Mouse (Mus musculus) kidney, adult 2 months (tissue): ENCODE data around the gene Tet2. TPM values are rescaled to one million over a fixed set of nuclear protein-coding genes. Genes with fewer than 3 reads are reported as not detected.
A peak's percentile ranks its signal among the peaks of the same experiment; 100 is the strongest.
"Not testable (repeated sequence)": the region's sequence is repeated elsewhere in the genome, so short reads cannot be mapped to it uniquely, and the experiment has no call there.

Experiments
- DNase-seq: peaks from one replicate; pipeline ENCODE4 v3.0.0; 2021
- H3K27ac ChIP-seq: fragments of 200-500 bp; 2 replicates; pipeline ENCODE4 v1.5.1; 2012; ENCODE audit warnings: low read depth, low read length, control low read depth, inconsistent platforms; ENCODE audit not compliant: insufficient read depth
- H3K27me3 ChIP-seq: fragments of 200-500 bp; replicated peaks from 2 replicates; pipeline ENCODE4 v1.6.1; 2012; ENCODE audit warnings: mild to moderate bottlenecking, moderate library complexity, low read length, inconsistent platforms; ENCODE audit not compliant: control insufficient read depth, insufficient read depth
- H3K36me3 ChIP-seq: fragments of 200-500 bp; 2 replicates; pipeline ENCODE4 v1.6.1; 2012; ENCODE audit warnings: mild to moderate bottlenecking, moderate library complexity, low read length, inconsistent platforms; ENCODE audit not compliant: control insufficient read depth, insufficient read depth
- H3K4me1 ChIP-seq: fragments of 200-500 bp; 2 replicates; pipeline ENCODE4 v1.6.1; 2011; ENCODE audit warnings: low read length; ENCODE audit not compliant: control insufficient read depth, insufficient read depth
- H3K4me3 ChIP-seq: fragments of 200-500 bp; 2 replicates; pipeline ENCODE4 v1.5.1; 2011; ENCODE audit warnings: mild to moderate bottlenecking, low read depth, low read length, control low read depth; ENCODE audit not compliant: insufficient read depth
- CTCF ChIP-seq: fragments of 200-500 bp; conservative IDR thresholded peaks from 2 replicates; pipeline ENCODE4 v1.5.1; 2011; ENCODE audit warnings: low read depth, mild to moderate bottlenecking, control low read depth, low read length, moderate library complexity, mixed read lengths; ENCODE audit not compliant: insufficient read depth, insufficient read length
- POLR2A ChIP-seq: fragments of 200-500 bp; IDR thresholded peaks from one replicate; pipeline ENCODE4 v1.6.1; 2011; ENCODE audit warnings: low read depth, low read length, control low read depth
- WGBS: fragments of 180-500 bp; shearing (Covaris S2); methylation state at CpG from one replicate; pipeline ENCODE4 v1.1.7; 2018; 5-methylcytosine and 5-hydroxymethylcytosine counted together
- polyA plus RNA-seq: library from polyadenylated mRNA; depleted of rRNA; stranded (reverse); fragments of >200 nt; gene quantifications from 2 replicates; pipeline ENCODE4 v1.2.3, GENCODE M21; 2012; rRNA removed

Tet2 gene
- polyA plus RNA-seq = 15.9 and 22.6 TPM in 2 replicates

GRCm38 (mm10) chr3:133544551-133545303 lies at the start of gene Tet2:
Gene Tet2 (minus strand): TSS chr3:133545139.
- TF ChIP-seq CTCF = no peak
- no peak for TF ChIP-seq POLR2A
- Histone ChIP-seq H3K36me3 (no peaks in the 10 kb centered on the region), H3K4me3 (peak within 1 kb of the TSS; percentile 100), H3K4me1 (peaks cover 6% of the 10 kb centered on the region), H3K27me3 (no peaks in the 10 kb centered on the region), H3K27ac (peak within 1 kb of the TSS; percentile 97)
- DNase-seq = peak; percentile 61
- WGBS = 1% methylated on average over 70 of the region's 73 CpGs

- not testable (repeated sequence) for DNase-seq, H3K4me1 ChIP-seq, H3K27ac ChIP-seq, H3K4me3 ChIP-seq, H3K27me3 ChIP-seq, H3K36me3 ChIP-seq
- 92% methylated on average over 2 of the region's 2 CpGs for WGBS
Observed at GRCm38 (mm10) chr3:133592995-133593394, 48.1 kb upstream of the Tet2 start.

- no peaks in the 10 kb centered on the region for H3K4me1 ChIP-seq
- TF ChIP-seq CTCF = no peak
- TF ChIP-seq POLR2A = no peak
- DNase-seq = no peak
- H3K27ac ChIP-seq = no peak overlapping the region
- H3K4me3 ChIP-seq = no peak overlapping the region
- WGBS = 87% methylated on average over 7 of the region's 7 CpGs
- no peaks in the 10 kb centered on the region for H3K27me3 ChIP-seq
- no peaks in the 10 kb centered on the region for H3K36me3 ChIP-seq
Observed at GRCm38 (mm10) chr3:133590506-133591152, 45.7 kb upstream of the Tet2 start.

GRCm38 (mm10) chr3:133585010-133585409 lies 40.1 kb upstream of the Tet2 start:
- no peak overlapping the region for H3K27ac ChIP-seq
- TF ChIP-seq CTCF (no peak), POLR2A (no peak)

GRCm38 (mm10) chr3:133583411-133584025 lies 38.6 kb upstream of the Tet2 start:
- no peaks in the 10 kb centered on the region; the same call in 1 of the 2 replicates for H3K27me3 ChIP-seq
- H3K4me3 ChIP-seq = no peak overlapping the region
- H3K27ac ChIP-seq = no peak overlapping the region
- DNase-seq = no peak
- no peaks in the 10 kb centered on the region for H3K36me3 ChIP-seq
- TF ChIP-seq CTCF = no peak
- TF ChIP-seq POLR2A = no peak
- 89% methylated on average over 9 of the region's 9 CpGs for WGBS
- H3K4me1 ChIP-seq = no peaks in the 10 kb centered on the region

More at GRCm38 (mm10) chr3:133585010-133585409, 40.1 kb upstream of the Tet2 start:
- 71% methylated on average over 2 of the region's 2 CpGs for WGBS
- no peak for DNase-seq
- H3K4me3 ChIP-seq = no peak overlapping the region
- H3K36me3 ChIP-seq = no peaks in the 10 kb centered on the region
- H3K4me1 ChIP-seq = no peaks in the 10 kb centered on the region
- H3K27me3 ChIP-seq = no peaks in the 10 kb centered on the region; the same call in 1 of the 2 replicates

GRCm38 (mm10) chr3:133582969-133583368 lies 38.0 kb upstream of the Tet2 start:
- Histone ChIP-seq H3K36me3 (no peaks in the 10 kb centered on the region), H3K27ac (no peak overlapping the region)
- WGBS = 80% methylated on average over 4 of the region's 4 CpGs

GRCm38 (mm10) chr3:133582096-133582495 lies 37.2 kb upstream of the Tet2 start:
- no peak overlapping the region for H3K4me3 ChIP-seq
- 82% methylated on average over 5 of the region's 5 CpGs for WGBS
- no peaks in the 10 kb centered on the region for H3K4me1 ChIP-seq
- H3K27ac ChIP-seq = no peak overlapping the region
- TF ChIP-seq CTCF (no peak), POLR2A (no peak)
- H3K27me3 ChIP-seq = no peaks in the 10 kb centered on the region; the same call in 1 of the 2 replicates
- H3K36me3 ChIP-seq = no peaks in the 10 kb centered on the region
- no peak for DNase-seq

More at GRCm38 (mm10) chr3:133582969-133583368, 38.0 kb upstream of the Tet2 start:
- Histone ChIP-seq H3K4me3 (no peak overlapping the region), H3K4me1 (no peaks in the 10 kb centered on the region), H3K27me3 (no peaks in the 10 kb centered on the region; the same call in 1 of the 2 replicates)
- TF ChIP-seq CTCF (no peak), POLR2A (no peak)
- no peak for DNase-seq
